Mouse (Mus musculus) brain, embryonic 14.5 days (tissue): ENCODE results near the gene Schip1.

ENCODE experiments used
- CTCF ChIP-seq: fragments of 200-500 bp; IDR thresholded peaks from 2 replicates; pipeline ENCODE4 v1.5.1; 2012; ENCODE audit warnings: inconsistent platforms, mild to moderate bottlenecking, moderate library complexity, borderline replicate concordance; ENCODE audit not compliant: insufficient read depth, insufficient read length; ENCODE audit errors: extremely low read depth
- POLR2A ChIP-seq: fragments of 200-500 bp; IDR thresholded peaks from 2 replicates; pipeline ENCODE4 v1.6.1; 2012; ENCODE audit warnings: mild to moderate bottlenecking, inconsistent platforms, borderline replicate concordance; ENCODE audit not compliant: poor library complexity, insufficient read depth, insufficient read length, severe bottlenecking; ENCODE audit errors: extremely low read depth

GRCm38 (mm10) chr3:68419792-68420191 lies 355.2 kb downstream of the Schip1 start:
- TF ChIP-seq POLR2A: no peak
- TF ChIP-seq CTCF: no peak
